In the genomic region with DNA sequence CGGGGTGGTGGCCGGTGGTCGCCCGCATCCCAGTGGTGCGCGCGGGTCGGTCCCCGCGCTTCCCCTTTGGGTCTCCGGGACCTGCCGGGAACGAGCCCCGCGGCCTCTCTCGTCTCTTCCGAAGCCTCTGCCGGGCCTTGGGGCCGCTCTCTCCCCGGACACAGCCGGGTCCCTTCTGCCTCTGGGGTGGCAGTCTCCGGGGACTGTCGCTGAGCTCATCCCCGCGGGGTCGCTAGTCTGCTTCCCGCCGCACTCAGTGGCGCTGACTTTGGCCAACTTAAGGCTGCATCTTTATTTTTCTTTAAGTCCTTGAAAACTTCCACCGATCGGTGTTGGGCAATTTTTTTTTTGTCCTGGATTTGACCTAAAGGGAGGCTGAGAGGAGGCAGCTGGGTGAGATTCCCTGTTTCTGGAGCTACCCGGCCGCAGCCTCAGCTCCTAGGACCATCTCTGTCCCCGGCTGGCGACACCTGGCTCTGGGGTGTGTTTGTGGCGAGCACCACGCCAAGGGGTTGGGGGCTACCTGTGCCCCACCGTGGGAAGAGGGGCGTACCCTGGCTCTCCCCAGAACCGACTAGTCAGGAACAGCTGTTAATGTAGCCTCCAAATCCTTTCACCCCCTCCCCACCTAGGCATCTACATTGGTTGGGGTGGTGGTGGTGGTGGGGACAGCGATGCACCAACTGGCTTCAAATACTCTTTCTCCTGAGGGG, we compare ENCODE assay signal across 7 mouse cellular contexts. TPM values are rescaled to one million over a fixed set of nuclear protein-coding genes. Genes with fewer than 3 reads are reported as not detected.
DNase-seq lines count a peak whose midpoint lies in the region; ATAC-seq and TF ChIP-seq lines count a peak whose summit lies in the region.

No protein-coding gene starts in this region.

- peak overlapping the region; percentile 75 for H3K9ac ChIP-seq in forebrain, postnatal 0 days
- peak overlapping the region; percentile 93 for H3K9ac ChIP-seq in hindbrain, embryonic 14.5 days

- peaks cover 34% of the 10 kb centered on the region for H3K4me1 ChIP-seq in forebrain, postnatal 0 days (ENCODE audit: insufficient read depth)
- peaks cover 35% of the 10 kb centered on the region for H3K4me1 ChIP-seq in hindbrain, embryonic 14.5 days (replicated peaks; ENCODE audit: control insufficient read depth, insufficient read depth, low read length)

- H3K27me3 ChIP-seq in Patski: no peaks in the 10 kb centered on the region
- H3K27me3 ChIP-seq in forebrain, postnatal 0 days (ENCODE audit: insufficient read depth, low read length): no peaks in the 10 kb centered on the region
- no peaks in the 10 kb centered on the region for H3K27me3 ChIP-seq in hindbrain, embryonic 14.5 days (ENCODE audit: control insufficient read depth, insufficient read depth, low read length)

- under 1% methylated on average over 41 of the region's 41 CpGs for WGBS in forebrain, postnatal 0 days
- under 1% methylated on average over 30 of the region's 41 CpGs for WGBS in hindbrain, embryonic 14.5 days

- H3K27ac ChIP-seq in forebrain, postnatal 0 days (ENCODE audit: low read depth, low read length): peak overlapping the region; percentile 77
- peak overlapping the region; percentile 87 for H3K27ac ChIP-seq in hindbrain, embryonic 14.5 days

- in situ Hi-C loops in Patski (cut with MboI; ENCODE audit: low pct_unique_long_range_greater_than_20kb): loop anchor here (5.0 to 10.0 kb wide), 5 partner anchors 43 to 290 kb away; no protein-coding TSS in a partner anchor

- CTCF ChIA-PET in Patski (lab: Charles Lee): interaction anchor here (0.9 to 1.5 kb wide), 6 partner anchors 23 to 292 kb away, joined by 3 to 5 read pairs (median 3); no protein-coding TSS in a partner anchor

- no peak for DNase-seq in Patski (ENCODE audit: low read depth, low spot score)
- DNase-seq in c-Kit-positive CD71-positive TER-119-negative erythroid progenitor cells, embryonic 14.5 days (ENCODE audit: low read depth): peak; percentile 9
- peak; percentile 72 for DNase-seq in forebrain, postnatal 0 days
- peak; percentile 47 for DNase-seq in hindbrain, embryonic 14.5 days (ENCODE audit: low spot score)
- peak; percentile 58 to 65 for DNase-seq in left cerebral cortex, postnatal 36 days (ENCODE audit: low spot score in 2 of 2)
- DNase-seq in right cerebral cortex, postnatal 36 days (ENCODE audit: low spot score in 2 of 2): peak; percentile 30 to 39

- peak overlapping the region; percentile 78 for H3K4me3 ChIP-seq in forebrain, postnatal 0 days (ENCODE audit: low read depth, low read length)
- H3K4me3 ChIP-seq in hindbrain, embryonic 14.5 days (replicated peaks; ENCODE audit: low read length): peak overlapping the region; percentile 87

- no peak for TF ChIP-seq CTCF in Patski (IDR thresholded peaks at IDR 0.05)
- TF ChIP-seq CTCF in forebrain, postnatal 0 days (IDR thresholded peaks at IDR 0.05; ENCODE audit: low read depth): peak; percentile 38; the same call in 1 of the 2 replicates

- intact Hi-C loops in left cerebral cortex, postnatal 36 days (cut with DNase I): loop anchor here (5.0 to 10.0 kb wide), 4 partner anchors 83 to 263 kb away; partner anchors contain the start of gene Cbr4

- POLR2A ChIA-PET in Patski (lab: Charles Lee): interaction anchor here (0.5 to 1.8 kb wide), 3 partner anchors 59 to 153 kb away, joined by 3 to 5 read pairs (median 4); no protein-coding TSS in a partner anchor

- H3K4me2 ChIP-seq in forebrain, postnatal 0 days (ENCODE audit: low read depth): peak overlapping the region; percentile 96
- peak overlapping the region; percentile 93 for H3K4me2 ChIP-seq in hindbrain, embryonic 14.5 days (replicated peaks)

- no peaks in the 10 kb centered on the region for H3K9me3 ChIP-seq in forebrain, postnatal 0 days (ENCODE audit: low read length)
- H3K9me3 ChIP-seq in hindbrain, embryonic 14.5 days (ENCODE audit: control insufficient read depth, low read length): no peaks in the 10 kb centered on the region

- peak; percentile 47 for ATAC-seq in Patski
- ATAC-seq in forebrain, postnatal 0 days: peak; percentile 79
- ATAC-seq in hindbrain, embryonic 14.5 days (ENCODE audit: low FRiP score): peak; percentile 64
- ATAC-seq in megakaryocyte progenitor cell, adult 5-6 weeks (replicated peaks; ENCODE audit: poor library complexity): peak; percentile 66

- no peaks in the 10 kb centered on the region for H3K36me3 ChIP-seq in forebrain, postnatal 0 days (ENCODE audit: insufficient read depth)
- no peaks in the 10 kb centered on the region for H3K36me3 ChIP-seq in hindbrain, embryonic 14.5 days (replicated peaks; ENCODE audit: control insufficient read depth, insufficient read depth)

RNA-seq across cellular contexts. Expression of gene Sh3rf1, which starts 0.9 kb away (rescaled TPM):
- polyA plus RNA-seq in Patski (2021): 22.9 TPM
- 28.5 and 35.4 TPM in 2 replicates for total RNA-seq in forebrain, postnatal 0 days (2014; rRNA removed)
- polyA plus RNA-seq in forebrain, postnatal 0 days (2015; fragmentation: Nextera tagmentation; extraction: Ambion mirVana): 18.3 and 27.3 TPM in 2 replicates
- 28.8 and 32.2 TPM in 2 replicates for polyA plus RNA-seq in hindbrain, embryonic 14.5 days (2014; fragmentation: Nextera tagmentation; extraction: Ambion mirVana)
- total RNA-seq in left cerebral cortex, postnatal 36 days (2021): 10 to 100 TPM; 37.5 to 37.8 TPM
- 3.0 TPM in 2 replicates for total RNA-seq in megakaryocyte progenitor cell, adult 5-6 weeks (2015)
- 2.2 and 3.3 TPM in 2 replicates for total RNA-seq in megakaryocyte progenitor cell, adult 5-6 weeks (2017)
